Mouse (Mus musculus) embryonic facial prominence, embryonic 14.5 days (tissue): ENCODE results near the gene Map2k5. TPM values are rescaled to one million over a fixed set of nuclear protein-coding genes. Genes with fewer than 3 reads are reported as not detected.

Source experiments
- ATAC-seq: fragments of 200-750 bp; cut with Nextera tagmentation; 2 replicates; pipeline ENCODE4 v1.8.0; 2017; ENCODE audit warnings: low read depth, moderate number of reproducible peaks, moderate TSS enrichment
- DNase-seq: peaks from one replicate; pipeline ENCODE4 v3.0.0-alpha.2; 2015; ENCODE audit warnings: low spot score
- H3K27ac ChIP-seq: fragments of 300-500 bp; sonication (generic); replicated peaks from 2 replicates; pipeline ENCODE4 v1.5.1; 2014; ENCODE audit warnings: low read depth, mild to moderate bottlenecking, low read length, moderate library complexity
- H3K27me3 ChIP-seq: fragments of 300-500 bp; sonication (generic); replicated peaks from 2 replicates; pipeline ENCODE4 v1.6.1; 2014; ENCODE audit warnings: low read length; ENCODE audit not compliant: control insufficient read depth, insufficient read depth
- H3K36me3 ChIP-seq: fragments of 300-500 bp; sonication (generic); 2 replicates; pipeline ENCODE4 v1.6.1; 2014; ENCODE audit warnings: low read length, mixed read lengths; ENCODE audit not compliant: control insufficient read depth, insufficient read depth
- H3K4me1 ChIP-seq: fragments of 300-500 bp; sonication (generic); 2 replicates; pipeline ENCODE4 v1.6.1; 2014; ENCODE audit warnings: antibody characterized with exemption, low read length; ENCODE audit not compliant: control insufficient read depth, insufficient read depth
- H3K4me2 ChIP-seq: fragments of 300-500 bp; sonication (generic); 2 replicates; pipeline ENCODE4 v1.6.1; 2014; ENCODE audit warnings: low read depth, mild to moderate bottlenecking, low read length, moderate library complexity, mixed read lengths
- H3K4me3 ChIP-seq: fragments of 300-500 bp; sonication (generic); 2 replicates; pipeline ENCODE4 v1.5.1; 2014; ENCODE audit warnings: low read depth, mild to moderate bottlenecking, low read length
- H3K9ac ChIP-seq: fragments of 300-500 bp; sonication (generic); 2 replicates; pipeline ENCODE4 v1.6.1; 2014; ENCODE audit warnings: low read depth, mild to moderate bottlenecking, low read length, moderate library complexity, mixed read lengths
- H3K9me3 ChIP-seq: fragments of 300-500 bp; sonication (generic); 2 replicates; pipeline ENCODE4 v1.6.1; 2016; ENCODE audit warnings: low read length; ENCODE audit not compliant: control insufficient read depth
- WGBS: fragments of 180-500 bp; shearing (Covaris S2); extraction: QIAGEN DNeasy Blood & Tissue Kit; methylation state at CpG from one replicate; pipeline ENCODE4 v1.1.7; 2014; 5-methylcytosine and 5-hydroxymethylcytosine counted together
- polyA plus RNA-seq: library from polyadenylated mRNA; unstranded; fragments of >200 nt; fragmentation: Nextera tagmentation; extraction: Ambion mirVana; gene quantifications from 2 replicates; pipeline ENCODE4 v1.2.1, GENCODE M21; 2014

Map2k5 gene
- polyA plus RNA-seq, 1 experiment from 2014 or later, result 31.3 TPM

DNA sequence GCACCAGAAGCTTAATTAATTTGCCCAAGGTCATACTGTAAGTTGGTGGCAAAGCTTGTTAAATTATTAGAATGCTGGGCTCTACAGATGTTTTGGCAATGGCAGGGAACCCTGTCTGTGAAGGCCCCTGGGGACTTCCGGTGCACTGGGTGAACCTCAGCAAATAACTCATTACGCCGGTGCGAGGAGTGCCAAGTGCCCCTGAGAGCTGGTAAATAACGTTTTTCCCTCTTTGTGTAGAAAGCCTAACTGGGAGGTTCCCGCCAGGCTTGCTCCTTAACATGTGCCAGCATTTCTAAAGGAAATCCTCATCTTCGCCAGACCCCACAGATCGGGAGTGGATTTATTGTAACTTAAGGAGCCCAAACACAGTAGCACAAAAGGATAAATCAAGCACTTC, 136.5 kb downstream of the Map2k5 start:
- Histone ChIP-seq H3K9ac (no peak overlapping the region), H3K27me3 (no peaks in the 10 kb centered on the region), H3K4me1 (no peaks in the 10 kb centered on the region), H3K4me2 (no peak overlapping the region), H3K36me3 (peaks cover 19% of the 10 kb centered on the region; the same call in 1 of the 2 replicates), H3K9me3 (no peaks in the 10 kb centered on the region), H3K4me3 (no peak overlapping the region), H3K27ac (no peak overlapping the region)
- DNase-seq, result peak; percentile 46
- no peak; the same call in 1 of the 2 replicates for ATAC-seq
- WGBS, result 72% methylated on average over 8 of the region's 8 CpGs

DNA sequence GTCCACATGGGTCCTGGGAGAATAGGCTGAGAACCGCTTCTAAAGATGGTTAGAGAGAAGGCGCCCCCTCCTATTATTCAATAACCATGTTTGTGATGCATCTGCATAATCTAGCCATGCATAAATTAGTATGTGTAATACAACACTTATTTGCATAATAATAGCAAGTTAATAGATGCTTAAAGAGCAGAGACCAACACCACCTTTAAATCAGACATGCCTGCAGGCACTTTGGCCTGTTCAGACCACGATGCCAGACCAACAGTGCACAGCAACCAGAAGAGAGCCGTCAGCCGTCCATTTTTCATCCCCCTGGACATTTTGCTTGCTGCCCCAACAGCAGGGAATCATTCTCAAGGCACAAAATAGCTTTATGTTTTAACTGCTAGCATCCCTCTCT, 143.3 kb downstream of the Map2k5 start:
- DNase-seq, result no peak
- 82% methylated on average over 5 of the region's 5 CpGs for WGBS

GRCm38 (mm10) chr9:63230289-63230688, 147.4 kb downstream of the Map2k5 start:
- Histone ChIP-seq H3K36me3 (0 out of 2 replicates have a peak, but pooled peaks cover 3% of the 10 kb centered on the region), H3K4me3 (no peak overlapping the region), H3K9ac (no peak overlapping the region), H3K27me3 (no peaks in the 10 kb centered on the region), H3K4me1 (no peaks in the 10 kb centered on the region), H3K4me2 (no peak overlapping the region), H3K27ac (no peak overlapping the region), H3K9me3 (no peaks in the 10 kb centered on the region)
- WGBS, result 62% methylated on average over 15 of the region's 15 CpGs
- no peak for DNase-seq
- ATAC-seq, result no peak

More for the DNA sequence above, 143.3 kb downstream of the Map2k5 start:
- ATAC-seq, result no peak
- 0 out of 2 replicates have a peak, but pooled peaks cover 3% of the 10 kb centered on the region for H3K36me3 ChIP-seq
- no peaks in the 10 kb centered on the region for H3K4me1 ChIP-seq
- no peak overlapping the region for H3K4me3 ChIP-seq
- no peak overlapping the region for H3K4me2 ChIP-seq
- H3K9me3 ChIP-seq, result no peaks in the 10 kb centered on the region
- H3K27ac ChIP-seq, result no peak overlapping the region
- no peaks in the 10 kb centered on the region for H3K27me3 ChIP-seq
- no peak overlapping the region for H3K9ac ChIP-seq

GRCm38 (mm10) chr9:63229124-63229523, 148.6 kb downstream of the Map2k5 start:
- peak; percentile 68 for DNase-seq

DNA sequence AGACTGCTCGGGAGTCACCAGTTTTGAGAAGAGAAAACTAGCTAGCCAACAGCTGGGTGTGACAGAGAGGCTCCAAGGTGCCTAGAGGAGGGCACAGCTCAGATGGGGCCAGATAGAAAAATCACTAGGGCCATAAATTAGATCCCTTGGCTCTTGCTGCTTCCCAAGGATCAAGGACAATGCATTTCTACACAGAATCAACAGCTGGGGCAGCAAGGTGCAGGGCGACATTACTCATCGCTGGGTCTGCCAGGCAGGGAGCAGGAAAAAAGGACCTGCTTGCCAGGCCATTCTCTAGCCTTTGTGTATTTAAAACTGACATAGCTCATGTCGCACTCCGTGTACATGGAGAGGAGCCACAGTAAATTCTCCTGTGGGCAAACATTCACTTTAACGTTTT, 155.5 kb downstream of the Map2k5 start:
- 87% methylated on average over 6 of the region's 6 CpGs for WGBS
- Histone ChIP-seq H3K27me3 (no peaks in the 10 kb centered on the region), H3K4me1 (no peaks in the 10 kb centered on the region), H3K9me3 (no peaks in the 10 kb centered on the region), H3K9ac (no peak overlapping the region), H3K4me2 (no peak overlapping the region), H3K27ac (no peak overlapping the region), H3K36me3 (no peaks in the 10 kb centered on the region), H3K4me3 (no peak overlapping the region)
- DNase-seq, result no peak
- no peak for ATAC-seq

More at GRCm38 (mm10) chr9:63229124-63229523, 148.6 kb downstream of the Map2k5 start:
- Histone ChIP-seq H3K4me3 (no peak overlapping the region), H3K9me3 (no peaks in the 10 kb centered on the region), H3K9ac (no peak overlapping the region), H3K36me3 (0 out of 2 replicates have a peak, but pooled peaks cover 3% of the 10 kb centered on the region), H3K27me3 (no peaks in the 10 kb centered on the region), H3K27ac (no peak overlapping the region), H3K4me2 (no peak overlapping the region), H3K4me1 (no peaks in the 10 kb centered on the region)
- 60% methylated on average over 4 of the region's 4 CpGs for WGBS
- ATAC-seq, result peak; percentile 57; the same call in 1 of the 2 replicates

- Histone ChIP-seq H3K27me3 (no peaks in the 10 kb centered on the region), H3K4me2 (no peak overlapping the region), H3K9ac (no peak overlapping the region), H3K9me3 (no peaks in the 10 kb centered on the region), H3K4me1 (no peaks in the 10 kb centered on the region), H3K27ac (no peak overlapping the region), H3K36me3 (0 out of 2 replicates have a peak, but pooled peaks cover 8% of the 10 kb centered on the region), H3K4me3 (no peak overlapping the region)
- no peak for ATAC-seq
- 81% methylated on average over 7 of the region's 7 CpGs for WGBS
- no peak for DNase-seq
Observed at GRCm38 (mm10) chr9:63219851-63220250, 157.9 kb downstream of the Map2k5 start.

- H3K4me1 ChIP-seq, result no peaks in the 10 kb centered on the region
- H3K4me2 ChIP-seq, result no peak overlapping the region
- H3K27me3 ChIP-seq, result no peaks in the 10 kb centered on the region
- H3K9ac ChIP-seq, result no peak overlapping the region
- H3K36me3 ChIP-seq, result 0 out of 2 replicates have a peak, but pooled peaks cover 8% of the 10 kb centered on the region
- H3K27ac ChIP-seq, result no peak overlapping the region
- 82% methylated on average over 2 of the region's 2 CpGs for WGBS
- no peak overlapping the region for H3K4me3 ChIP-seq
- DNase-seq (no peak), ATAC-seq (no peak)
- no peaks in the 10 kb centered on the region for H3K9me3 ChIP-seq
Observed at GRCm38 (mm10) chr9:63215031-63215430, 162.7 kb downstream of the Map2k5 start.

DNA sequence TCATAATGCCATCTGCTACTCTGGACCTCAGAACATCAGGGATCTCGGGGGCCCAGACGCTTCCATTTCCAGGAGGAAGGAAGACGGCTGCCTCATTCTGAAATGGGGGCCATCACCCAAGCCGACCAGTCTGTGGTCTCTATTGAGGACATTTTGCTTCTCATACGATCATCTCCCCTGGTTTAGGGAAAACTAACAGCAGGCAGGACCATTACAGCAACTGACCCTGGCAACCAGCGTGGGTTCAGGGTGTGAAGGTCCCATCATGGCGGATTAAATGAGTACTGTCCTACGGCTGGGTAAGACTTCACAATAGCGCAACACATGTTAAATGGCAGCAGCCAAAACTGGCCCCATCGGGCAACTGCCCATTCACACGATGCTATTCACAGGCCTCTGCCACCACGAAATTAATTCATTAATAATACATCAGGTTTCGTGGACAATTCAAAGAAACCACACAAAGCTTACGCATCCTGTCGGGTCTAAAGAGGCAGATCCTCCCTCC, 170.9 kb downstream of the Map2k5 start:
- H3K36me3 ChIP-seq, result 0 out of 2 replicates have a peak, but pooled peaks cover 4% of the 10 kb centered on the region
- 89% methylated on average over 15 of the region's 15 CpGs for WGBS

GRCm38 (mm10) chr9:63203461-63203860, 174.2 kb downstream of the Map2k5 start:
- ATAC-seq, result no peak
- 55% methylated on average over 3 of the region's 3 CpGs for WGBS
- H3K4me2 ChIP-seq, result no peak overlapping the region

More for the DNA sequence above, 170.9 kb downstream of the Map2k5 start:
- Histone ChIP-seq H3K4me3 (no peak overlapping the region), H3K27ac (no peak overlapping the region), H3K27me3 (no peaks in the 10 kb centered on the region), H3K9ac (no peak overlapping the region), H3K4me1 (no peaks in the 10 kb centered on the region), H3K9me3 (0 out of 2 replicates have a peak, but pooled peaks cover 4% of the 10 kb centered on the region), H3K4me2 (no peak overlapping the region)
- DNase-seq (no peak), ATAC-seq (no peak)

More at GRCm38 (mm10) chr9:63203461-63203860, 174.2 kb downstream of the Map2k5 start:
- H3K4me3 ChIP-seq, result no peak overlapping the region
- H3K4me1 ChIP-seq, result no peaks in the 10 kb centered on the region
- H3K27ac ChIP-seq, result no peak overlapping the region
- 0 out of 2 replicates have a peak, but pooled peaks cover 4% of the 10 kb centered on the region for H3K36me3 ChIP-seq
- no peaks in the 10 kb centered on the region for H3K27me3 ChIP-seq
- 0 out of 2 replicates have a peak, but pooled peaks cover 5% of the 10 kb centered on the region for H3K9me3 ChIP-seq
- no peak overlapping the region for H3K9ac ChIP-seq
- no peak for DNase-seq
